Mouse (Mus musculus): ENCODE results near the gene Zfp354a. TPM values are rescaled to one million over a fixed set of nuclear protein-coding genes. Genes with fewer than 3 reads are reported as not detected.
"Not testable (repeated sequence)": the region's sequence is repeated elsewhere in the genome, so short reads cannot be mapped to it uniquely, and the experiment has no call there.

The Zfp354a gene
- polyA plus RNA-seq (2015; fragmentation: Nextera tagmentation; extraction: Ambion mirVana): 7.8 and 10.2 TPM in 2 replicates

DNA sequence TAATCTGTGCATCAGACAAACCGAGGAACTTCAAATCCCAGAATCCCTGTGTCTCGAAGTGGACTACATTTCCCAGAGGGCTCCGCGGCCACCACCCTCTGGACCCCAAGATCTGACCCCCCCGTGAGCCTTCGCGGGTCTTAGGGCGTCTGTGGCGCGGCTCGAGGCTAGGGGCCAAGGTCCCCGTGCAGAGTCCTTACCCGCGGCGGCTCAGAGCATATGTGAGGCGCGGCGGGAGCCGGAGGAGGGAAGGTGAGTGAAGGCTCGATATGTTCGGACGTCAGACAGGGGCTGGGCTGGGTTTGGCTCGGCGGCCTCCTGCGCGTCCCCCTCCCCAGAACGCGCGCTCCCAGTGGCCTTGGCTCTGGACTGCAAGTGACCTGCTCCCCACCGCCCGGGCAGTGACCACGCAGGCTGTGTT lies at the start of gene Zfp354a:
TSS of gene Zfp354a (plus strand) at position 107 of the 421 bp plus-strand sequence.
- Histone ChIP-seq H3K27ac (peak within 1 kb of the TSS; percentile 16; the same call in 1 of the 2 replicates), H3K4me3 (peak within 1 kb of the TSS; percentile 74), H3K4me1 (peaks cover 6% of the 10 kb centered on the region; the same call in 1 of the 2 replicates), H3K4me2 (peak within 1 kb of the TSS; percentile 86), H3K36me3 (peaks cover 4% of the 10 kb centered on the region; the same call in 1 of the 2 replicates), H3K9me3 (no peaks in the 10 kb centered on the region), H3K9ac (peak within 1 kb of the TSS; percentile 64), H3K27me3 (no peaks in the 10 kb centered on the region)
- under 1% methylated on average over 32 of the region's 32 CpGs for WGBS
- peak; percentile 90 for ATAC-seq (ENCODE audit: borderline replicate concordance, extremely low read depth, low FRiP score, low TSS enrichment)

DNA sequence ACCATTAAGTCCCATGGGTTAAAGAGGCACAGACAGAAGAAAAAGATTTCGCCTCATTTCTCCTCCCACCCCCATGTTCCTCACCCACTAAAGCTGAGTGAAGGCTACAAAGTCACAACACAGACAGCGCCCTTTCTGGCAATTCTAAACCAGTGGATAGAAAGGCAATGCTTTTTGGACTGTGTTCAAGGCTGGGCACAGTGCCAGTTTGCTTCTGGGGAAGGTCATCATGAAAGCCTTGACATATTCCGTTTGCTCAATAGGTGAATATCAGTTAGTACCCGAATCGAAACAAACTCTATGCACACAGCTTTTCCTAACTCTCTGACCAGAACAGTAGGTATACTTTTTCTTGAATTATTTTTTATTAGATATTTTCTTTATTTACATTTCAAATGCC lies 47.2 kb upstream of the Zfp354a start:
- Histone ChIP-seq H3K4me2 (no peak overlapping the region), H3K27me3 (no peaks in the 10 kb centered on the region), H3K9ac (no peak overlapping the region), H3K4me1 (no peaks in the 10 kb centered on the region), H3K4me3 (no peak overlapping the region), H3K9me3 (no peaks in the 10 kb centered on the region), H3K27ac (no peak overlapping the region), H3K36me3 (no peaks in the 10 kb centered on the region)
- ATAC-seq (ENCODE audit: borderline replicate concordance, extremely low read depth, low FRiP score, low TSS enrichment): no peak
- WGBS: 33% methylated on average over 5 of the region's 5 CpGs

GRCm38 (mm10) chr11:51013936-51014335 lies 45.1 kb upstream of the Zfp354a start, which contains the start of gene Olfr54:
TSS of gene Olfr54 (plus strand) at chr11:51014236.
- Histone ChIP-seq H3K4me1 (no peaks in the 10 kb centered on the region), H3K4me2 (no peak within 1 kb of the TSS), H3K27me3 (no peaks in the 10 kb centered on the region), H3K9ac (no peak within 1 kb of the TSS), H3K27ac (no peak within 1 kb of the TSS), H3K4me3 (no peak within 1 kb of the TSS), H3K36me3 (no peaks in the 10 kb centered on the region), H3K9me3 (no peaks in the 10 kb centered on the region)
- ATAC-seq (ENCODE audit: borderline replicate concordance, extremely low read depth, low FRiP score, low TSS enrichment): no peak
- WGBS: 31% methylated on average over 1 of the region's 1 CpGs

DNA sequence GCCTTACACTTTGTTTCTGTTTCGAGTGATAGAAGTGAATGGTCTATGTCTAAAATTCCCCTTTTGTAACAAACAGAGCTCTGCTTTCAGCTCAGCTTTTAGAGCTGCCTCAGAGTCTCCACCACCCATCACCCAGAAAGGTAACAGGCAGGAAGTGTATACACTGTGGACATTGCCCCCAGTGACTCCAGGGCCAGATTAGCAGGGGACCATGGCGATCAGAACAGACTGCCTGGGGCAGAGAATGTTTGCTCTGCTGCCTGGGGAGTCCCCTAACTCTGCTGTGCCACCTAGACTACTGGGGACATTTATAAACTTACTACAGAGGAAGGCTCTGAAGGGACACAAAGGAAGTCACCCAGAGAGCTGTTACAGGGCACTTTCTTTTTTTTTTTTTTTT lies 42.7 kb upstream of the Zfp354a start:
- Histone ChIP-seq H3K27me3 (no peaks in the 10 kb centered on the region), H3K4me1 (no peaks in the 10 kb centered on the region), H3K4me2 (no peak overlapping the region), H3K9ac (no peak overlapping the region), H3K36me3 (no peaks in the 10 kb centered on the region), H3K4me3 (no peak overlapping the region), H3K27ac (no peak overlapping the region), H3K9me3 (no peaks in the 10 kb centered on the region)
- ATAC-seq (ENCODE audit: borderline replicate concordance, extremely low read depth, low FRiP score, low TSS enrichment): no peak
- WGBS: 40% methylated on average over 2 of the region's 2 CpGs

DNA sequence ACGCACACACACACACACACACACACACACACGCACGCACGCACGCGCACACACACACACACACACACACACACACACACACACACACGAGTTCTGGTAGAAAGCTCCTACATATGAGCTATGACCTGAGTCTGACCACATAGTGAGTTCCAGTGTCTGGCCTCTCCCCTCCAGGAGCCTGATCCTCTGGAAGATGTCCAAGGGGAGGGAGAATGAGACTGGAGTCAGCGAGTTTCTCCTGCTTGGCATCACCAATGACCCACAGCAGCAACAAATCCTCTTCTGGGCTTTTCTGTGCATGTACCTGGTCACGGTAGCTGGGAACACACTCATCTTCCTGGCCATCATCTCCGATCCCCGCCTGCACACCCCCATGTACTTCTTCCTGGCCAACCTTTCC lies 32.2 kb upstream of the Zfp354a start:
- not testable (repeated sequence) for H3K9me3 ChIP-seq; H3K4me3 ChIP-seq; H3K9ac ChIP-seq; H3K4me2 ChIP-seq; ATAC-seq (ENCODE audit: borderline replicate concordance, extremely low read depth, low FRiP score, low TSS enrichment); H3K4me1 ChIP-seq; H3K27ac ChIP-seq; H3K27me3 ChIP-seq; H3K36me3 ChIP-seq
- 83% methylated on average over 11 of the region's 11 CpGs for WGBS

DNA sequence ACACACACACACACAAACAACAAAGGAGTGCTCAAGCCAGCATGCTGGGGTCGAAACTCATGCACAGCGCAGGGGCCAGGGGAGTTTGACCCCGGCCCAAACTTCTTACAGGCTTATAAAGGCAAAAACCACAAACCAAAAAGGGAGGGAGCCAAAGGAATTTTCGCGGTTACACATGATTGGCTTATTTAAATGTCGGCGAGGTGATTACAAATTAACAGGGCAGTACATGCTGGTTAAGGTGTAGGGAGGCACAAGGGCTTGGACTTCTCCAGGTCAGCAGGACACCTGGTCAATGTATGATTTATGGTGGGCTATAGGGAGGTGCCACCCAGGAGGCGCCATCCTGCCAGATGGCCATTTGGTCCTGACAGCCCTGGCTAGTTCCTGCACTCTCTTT lies 29.7 kb upstream of the Zfp354a start:
- not testable (repeated sequence) for H3K36me3 ChIP-seq; H3K4me1 ChIP-seq; H3K9me3 ChIP-seq; H3K27ac ChIP-seq; H3K4me3 ChIP-seq; H3K9ac ChIP-seq; H3K27me3 ChIP-seq; H3K4me2 ChIP-seq; ATAC-seq (ENCODE audit: borderline replicate concordance, extremely low read depth, low FRiP score, low TSS enrichment)
- WGBS: 72% methylated on average over 8 of the region's 8 CpGs

DNA sequence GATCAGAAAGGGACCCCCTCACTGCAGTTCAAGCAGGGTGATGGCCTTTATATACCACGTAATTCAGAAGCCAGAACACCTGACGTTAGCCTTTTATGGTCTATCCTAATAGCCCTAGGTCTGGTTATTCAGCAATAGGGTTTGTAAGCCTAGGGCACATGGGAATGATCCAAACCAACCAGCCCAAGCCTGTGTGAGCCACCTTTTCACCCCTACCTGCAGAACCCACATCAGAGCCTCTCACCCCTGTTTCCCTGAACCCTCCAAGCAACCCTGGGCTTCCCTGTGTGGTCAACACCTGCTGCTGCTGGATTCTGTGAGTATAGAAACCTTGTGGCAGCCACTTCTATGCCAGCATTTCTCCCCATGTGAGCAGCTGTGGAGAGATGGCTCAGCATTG lies 28.8 kb upstream of the Zfp354a start:
- ATAC-seq (ENCODE audit: borderline replicate concordance, extremely low read depth, low FRiP score, low TSS enrichment): no peak
- Histone ChIP-seq H3K27ac (no peak overlapping the region), H3K9me3 (no peaks in the 10 kb centered on the region), H3K9ac (no peak overlapping the region), H3K4me2 (no peak overlapping the region), H3K36me3 (no peaks in the 10 kb centered on the region), H3K27me3 (no peaks in the 10 kb centered on the region), H3K4me3 (no peak overlapping the region), H3K4me1 (no peaks in the 10 kb centered on the region)
- 77% methylated on average over 2 of the region's 2 CpGs for WGBS

- H3K36me3 ChIP-seq: no peaks in the 10 kb centered on the region
- no peaks in the 10 kb centered on the region for H3K27me3 ChIP-seq
- H3K27ac ChIP-seq: no peak overlapping the region
- ATAC-seq (ENCODE audit: borderline replicate concordance, extremely low read depth, low FRiP score, low TSS enrichment): no peak
- H3K9ac ChIP-seq: no peak overlapping the region
- H3K4me2 ChIP-seq: no peak overlapping the region
- H3K9me3 ChIP-seq: no peaks in the 10 kb centered on the region
- WGBS: 17% methylated on average over 1 of the region's 1 CpGs
- no peaks in the 10 kb centered on the region for H3K4me1 ChIP-seq
- H3K4me3 ChIP-seq: no peak overlapping the region
These were observed 26.2 kb upstream of the Zfp354a start for GRCm38 (mm10) chr11:51032851-51033250.

- not testable (repeated sequence) for H3K4me3 ChIP-seq; H3K9me3 ChIP-seq; H3K4me1 ChIP-seq; H3K4me2 ChIP-seq; H3K27ac ChIP-seq; H3K27me3 ChIP-seq; H3K9ac ChIP-seq; H3K36me3 ChIP-seq; ATAC-seq (ENCODE audit: borderline replicate concordance, extremely low read depth, low FRiP score, low TSS enrichment)
These were observed 24.9 kb upstream of the Zfp354a start for GRCm38 (mm10) chr11:51034141-51034540.

DNA sequence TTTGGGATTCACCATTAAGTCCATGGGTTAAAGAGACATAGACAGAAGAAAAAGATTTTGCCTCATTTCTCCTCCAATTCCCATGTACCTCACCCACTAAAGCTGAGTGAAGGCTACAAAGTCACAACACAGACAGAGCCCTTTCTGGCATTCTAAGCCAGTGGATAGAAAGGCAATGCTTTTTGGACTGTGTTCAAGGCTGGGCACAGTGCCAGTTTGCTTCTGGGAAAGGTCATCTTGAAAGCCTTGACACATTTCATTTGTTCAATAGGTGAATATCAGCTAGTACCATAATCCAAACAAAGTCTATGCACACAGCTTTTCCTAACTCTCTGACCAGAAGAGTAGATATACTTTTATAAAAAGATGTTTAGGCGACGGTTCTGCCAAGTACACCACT lies 23.1 kb upstream of the Zfp354a start:
- H3K9ac ChIP-seq: no peak overlapping the region
- H3K36me3 ChIP-seq: no peaks in the 10 kb centered on the region
- H3K27me3 ChIP-seq: no peaks in the 10 kb centered on the region
- H3K9me3 ChIP-seq: no peaks in the 10 kb centered on the region
- H3K4me1 ChIP-seq: no peaks in the 10 kb centered on the region
- no peak overlapping the region for H3K27ac ChIP-seq
- no peak for ATAC-seq (ENCODE audit: borderline replicate concordance, extremely low read depth, low FRiP score, low TSS enrichment)
- 57% methylated on average over 2 of the region's 2 CpGs for WGBS
- H3K4me2 ChIP-seq: no peak overlapping the region
- no peak overlapping the region for H3K4me3 ChIP-seq

DNA sequence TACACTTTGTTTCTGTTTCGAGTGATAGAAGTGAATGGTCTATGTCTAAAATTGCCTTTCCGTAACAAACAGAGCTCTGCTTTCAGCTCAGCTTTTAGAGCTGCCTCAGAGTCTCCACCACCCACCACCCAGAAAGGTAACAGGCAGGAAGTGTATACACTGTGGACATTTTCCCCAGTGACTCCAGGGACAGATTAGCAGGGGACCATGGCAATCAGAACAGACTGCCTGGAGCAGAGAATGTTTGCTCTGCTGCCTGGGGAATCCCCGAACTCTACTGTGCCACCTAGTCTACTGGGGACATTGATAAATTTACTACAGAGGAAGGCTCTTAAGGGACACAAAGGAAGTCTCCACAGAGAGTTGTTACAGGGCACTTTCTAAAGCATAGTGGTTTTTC lies 14.3 kb upstream of the Zfp354a start:
- H3K9me3 ChIP-seq; H3K9ac ChIP-seq; H3K4me3 ChIP-seq; H3K27me3 ChIP-seq; H3K4me1 ChIP-seq; H3K27ac ChIP-seq; H3K36me3 ChIP-seq; H3K4me2 ChIP-seq; ATAC-seq (ENCODE audit: borderline replicate concordance, extremely low read depth, low FRiP score, low TSS enrichment): not testable (repeated sequence)
- 58% methylated on average over 3 of the region's 3 CpGs for WGBS

DNA sequence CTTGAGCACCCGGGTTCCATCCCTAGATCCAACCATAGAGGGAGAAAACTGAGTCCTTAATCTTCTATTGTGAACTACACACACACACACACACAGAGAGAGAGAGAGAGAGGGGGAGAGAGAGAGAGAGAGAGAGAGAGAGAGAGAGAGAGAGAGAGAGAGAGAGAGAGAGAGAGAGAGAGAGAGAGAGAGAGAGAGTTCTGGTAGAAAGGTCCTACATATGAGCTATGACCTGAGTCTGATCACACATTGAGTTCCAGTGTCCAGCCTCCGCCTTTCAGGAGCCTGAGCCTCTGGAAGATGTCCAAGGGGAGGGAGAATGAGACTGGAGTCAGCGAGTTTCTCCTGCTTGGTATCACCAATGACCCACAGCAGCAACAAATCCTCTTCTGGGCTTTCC lies 11.2 kb upstream of the Zfp354a start, which contains the start of gene Olfr1375:
TSS of gene Olfr1375 (plus strand) at position 301 of the 400 bp plus-strand sequence.
- H3K36me3 ChIP-seq; H3K9ac ChIP-seq; H3K9me3 ChIP-seq; H3K27ac ChIP-seq; H3K27me3 ChIP-seq; H3K4me1 ChIP-seq; H3K4me2 ChIP-seq; H3K4me3 ChIP-seq; ATAC-seq (ENCODE audit: borderline replicate concordance, extremely low read depth, low FRiP score, low TSS enrichment): not testable (repeated sequence)
- WGBS: 65% methylated on average over 3 of the region's 3 CpGs

DNA sequence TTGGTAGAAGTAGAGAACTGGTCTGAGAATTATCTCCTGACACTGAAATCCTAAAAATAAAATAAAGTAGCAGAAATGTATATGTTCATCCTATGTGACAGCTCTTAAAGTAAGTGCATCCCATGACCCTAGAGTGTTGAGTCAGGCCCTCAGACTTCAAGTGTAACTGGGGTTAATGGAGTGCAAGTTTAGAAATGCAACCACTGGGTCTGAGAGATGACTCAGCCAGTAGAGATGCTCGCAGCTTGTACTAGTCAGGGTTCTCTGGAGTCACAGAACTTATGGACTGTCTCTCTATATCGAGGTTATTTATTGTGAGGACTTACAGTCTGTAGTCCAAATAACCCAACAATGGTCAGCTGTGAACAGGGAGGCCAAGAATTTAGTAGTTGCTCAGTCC lies 7.4 kb upstream of the Zfp354a start:
- Histone ChIP-seq H3K4me3 (no peak overlapping the region), H3K36me3 (no peaks in the 10 kb centered on the region), H3K4me1 (no peaks in the 10 kb centered on the region), H3K27me3 (no peaks in the 10 kb centered on the region), H3K9me3 (no peaks in the 10 kb centered on the region), H3K27ac (no peak overlapping the region), H3K9ac (no peak overlapping the region), H3K4me2 (no peak overlapping the region)
- WGBS: 50% methylated on average over 2 of the region's 2 CpGs
- no peak for ATAC-seq (ENCODE audit: borderline replicate concordance, extremely low read depth, low FRiP score, low TSS enrichment)
